Mouse (Mus musculus) adipocyte (in vitro differentiated cells): Measurements from ENCODE around the gene Spint1.
A peak's percentile ranks its signal among the peaks of the same experiment; 100 is the strongest.

ENCODE experiments used
- DNase-seq: peaks from one replicate; pipeline ENCODE4 v3.0.0-alpha.2; 2016; ENCODE audit warnings: low spot score

Gene Spint1

GRCm38 (mm10) chr2:119293776-119294390 is 56.7 kb downstream of the Spint1 start:
- DNase-seq: no peak

GRCm38 (mm10) chr2:119294411-119294810 is 57.2 kb downstream of the Spint1 start:
- no peak for DNase-seq

GRCm38 (mm10) chr2:119296756-119297155 is 59.6 kb downstream of the Spint1 start:
- DNase-seq: no peak

GRCm38 (mm10) chr2:119297506-119297905 is 60.3 kb downstream of the Spint1 start:
- DNase-seq: no peak

GRCm38 (mm10) chr2:119298330-119298729 is 61.2 kb downstream of the Spint1 start:
- DNase-seq: peak; percentile 84

- DNase-seq: no peak
Observed at GRCm38 (mm10) chr2:119298839-119299238, 61.7 kb downstream of the Spint1 start.
